Mouse (Mus musculus) gastrocnemius, postnatal 4 days (tissue): ENCODE results near the gene Aanat. TPM values are rescaled to one million over a fixed set of nuclear protein-coding genes. Genes with fewer than 3 reads are reported as not detected.
"Not testable (repeated sequence)": the region's sequence is repeated elsewhere in the genome, so short reads cannot be mapped to it uniquely, and the experiment has no call there.

ENCODE experiments used
- DNase-seq, 2 experiments: peaks; one replicate each; pipeline ENCODE4 v3.0.0; 2021 to 2022; ENCODE audit warnings: low spot score in 2 of 2, mixed read lengths in 2 of 2
- total RNA-seq, 2 experiments: library from RNA; stranded (reverse); gene quantifications; 2 replicates each; pipeline ENCODE4 v1.2.3; 2021

Aanat gene
- total RNA-seq, 2 experiments from 2014 or later, result not detected

GRCm38 (mm10) chr11:116627072-116628020 is 41.1 kb downstream of the Aanat start:
- peak in 1 of 2 experiments; percentile 37 for DNase-seq

GRCm38 (mm10) chr11:116628712-116629111 is 42.5 kb downstream of the Aanat start:
- peak; percentile 66 to 82 for DNase-seq

GRCm38 (mm10) chr11:116629472-116629871 is 43.2 kb downstream of the Aanat start:
- no peak for DNase-seq

- no peak for DNase-seq
These were observed 44.1 kb downstream of the Aanat start for GRCm38 (mm10) chr11:116630171-116630965.

GRCm38 (mm10) chr11:116632962-116633361 is 46.7 kb downstream of the Aanat start:
- DNase-seq, result no peak

GRCm38 (mm10) chr11:116636607-116637006 is 50.4 kb downstream of the Aanat start:
- DNase-seq, result not testable (repeated sequence)

GRCm38 (mm10) chr11:116641168-116641567 is 54.9 kb downstream of the Aanat start:
- DNase-seq, result peak in 1 of 2 experiments; percentile 40

GRCm38 (mm10) chr11:116641731-116642130 is 55.5 kb downstream of the Aanat start:
- DNase-seq, result no peak

- peak; percentile 88 to 90 for DNase-seq
These were observed 56.7 kb downstream of the Aanat start for GRCm38 (mm10) chr11:116642681-116643578.

- no peak for DNase-seq
These were observed 57.5 kb downstream of the Aanat start for GRCm38 (mm10) chr11:116643579-116644224.

- DNase-seq, result peak in 1 of 2 experiments; percentile 25
These were observed 58.2 kb downstream of the Aanat start for GRCm38 (mm10) chr11:116644225-116645112.

GRCm38 (mm10) chr11:116645446-116646110 is 59.3 kb downstream of the Aanat start:
- DNase-seq, result peak in 1 of 2 experiments; percentile 8

GRCm38 (mm10) chr11:116646136-116646535 is 59.9 kb downstream of the Aanat start:
- peak in 1 of 2 experiments; percentile 7 for DNase-seq

GRCm38 (mm10) chr11:116646771-116647170 is 60.5 kb downstream of the Aanat start:
- DNase-seq, result peak in 1 of 2 experiments; percentile 7
